Mouse (Mus musculus) lung, embryonic 16.5 days (tissue): Measurements from ENCODE around the gene Mxra8. TPM values are rescaled to one million over a fixed set of nuclear protein-coding genes. Genes with fewer than 3 reads are reported as not detected.

Experiments used
- ATAC-seq: fragments of 200-750 bp; cut with Nextera tagmentation; 2 replicates; pipeline ENCODE4 v1.8.0; 2017; ENCODE audit warnings: low read depth, mild to moderate bottlenecking, moderate library complexity
- H3K27ac ChIP-seq: fragments of 300-500 bp; sonication (generic); 2 replicates; pipeline ENCODE4 v1.5.1; 2014; ENCODE audit warnings: mild to moderate bottlenecking, control low read depth, low read length
- H3K27me3 ChIP-seq: fragments of 300-500 bp; sonication (generic); 2 replicates; pipeline ENCODE4 v1.6.1; 2014; ENCODE audit warnings: low read depth, low read length, mixed read lengths; ENCODE audit not compliant: control insufficient read depth, insufficient read depth
- H3K36me3 ChIP-seq: fragments of 300-500 bp; sonication (generic); 2 replicates; pipeline ENCODE4 v1.6.1; 2014; ENCODE audit warnings: low read length; ENCODE audit not compliant: control insufficient read depth, insufficient read depth
- H3K4me1 ChIP-seq: fragments of 300-500 bp; sonication (generic); replicated peaks from 2 replicates; pipeline ENCODE4 v1.6.1; 2014; ENCODE audit warnings: low read length, mixed read lengths; ENCODE audit not compliant: control insufficient read depth, insufficient read depth
- H3K4me2 ChIP-seq: fragments of 300-500 bp; sonication (generic); 2 replicates; pipeline ENCODE4 v1.6.1; 2014; ENCODE audit warnings: low read depth, low read length, control low read depth
- H3K4me3 ChIP-seq: fragments of 300-500 bp; sonication (generic); 2 replicates; pipeline ENCODE4 v1.5.1; 2014; ENCODE audit warnings: mild to moderate bottlenecking, low read length, control low read depth
- H3K9ac ChIP-seq: fragments of 300-500 bp; sonication (generic); 2 replicates; pipeline ENCODE4 v1.6.1; 2014; ENCODE audit warnings: low read length, control low read depth
- H3K9me3 ChIP-seq: fragments of 300-500 bp; sonication (generic); 2 replicates; pipeline ENCODE4 v1.6.1; 2016; ENCODE audit warnings: low read length; ENCODE audit not compliant: control insufficient read depth
- WGBS: fragments of 180-500 bp; shearing (Covaris S2); extraction: QIAGEN DNeasy Blood & Tissue Kit; methylation state at CpG from one replicate; pipeline ENCODE4 v1.1.7; 2014; 5-methylcytosine and 5-hydroxymethylcytosine counted together
- polyA plus RNA-seq: library from polyadenylated mRNA; unstranded; fragments of >200 nt; fragmentation: Nextera tagmentation; extraction: Ambion mirVana; gene quantifications from 2 replicates; pipeline ENCODE4 v1.2.1, GENCODE M21; 2015

Gene Mxra8
- polyA plus RNA-seq, 1 experiment from 2014 or later = 246 TPM

DNA sequence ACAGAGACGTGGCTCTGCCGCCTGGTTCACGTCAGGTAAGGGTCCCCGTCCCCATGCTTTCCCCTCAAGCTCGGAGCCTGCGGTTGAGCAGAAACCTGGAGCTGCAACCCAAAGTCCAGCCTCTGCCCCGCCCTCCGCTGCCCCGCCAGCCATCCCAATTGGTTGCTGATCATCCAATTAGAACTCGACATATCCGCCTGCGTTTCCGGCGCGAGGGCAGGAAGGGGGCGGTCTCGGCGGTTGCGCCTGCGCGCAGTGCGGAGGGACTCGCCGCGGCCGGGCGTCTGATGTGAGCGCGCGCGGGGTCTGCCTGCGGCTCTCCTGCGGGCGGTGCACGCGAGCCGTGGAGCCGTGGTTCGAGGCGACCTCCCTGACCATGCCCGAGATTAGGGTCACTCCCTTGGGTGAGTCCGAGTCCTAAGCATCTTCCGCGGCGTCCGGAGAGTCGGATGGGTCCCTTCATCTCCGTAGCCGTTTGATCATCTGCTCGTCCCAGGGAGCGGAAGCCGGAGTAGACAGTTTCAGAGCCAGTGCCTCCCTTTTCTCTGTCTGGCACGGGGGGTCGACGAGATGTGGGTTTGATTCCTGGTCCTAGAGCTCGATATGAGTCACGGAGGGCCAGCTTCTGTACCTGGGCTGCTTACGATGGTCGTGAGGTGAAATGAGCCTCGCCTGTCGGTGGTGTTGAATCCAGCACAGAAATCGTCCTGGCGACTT lies 30.0 kb downstream of the Mxra8 start, which contains the start of the genes Cptp and Ints11:
Gene Cptp, minus strand, starts transcription at position 124 of the 717 bp plus-strand sequence.
Gene Ints11, plus strand, starts transcription at position 230 of the 717 bp plus-strand sequence.
- Histone ChIP-seq H3K36me3 (peaks cover 27% of the 10 kb centered on the region), H3K9me3 (no peaks in the 10 kb centered on the region), H3K9ac (peak within 1 kb of the TSS; percentile 84), H3K4me1 (peaks cover 18% of the 10 kb centered on the region), H3K4me3 (peak within 1 kb of the TSS; percentile 80), H3K4me2 (peak within 1 kb of the TSS; percentile 84), H3K27me3 (no peaks in the 10 kb centered on the region), H3K27ac (peak within 1 kb of the TSS; percentile 36)
- ATAC-seq = peak; percentile 98
- WGBS = under 1% methylated on average over 62 of the region's 63 CpGs

DNA sequence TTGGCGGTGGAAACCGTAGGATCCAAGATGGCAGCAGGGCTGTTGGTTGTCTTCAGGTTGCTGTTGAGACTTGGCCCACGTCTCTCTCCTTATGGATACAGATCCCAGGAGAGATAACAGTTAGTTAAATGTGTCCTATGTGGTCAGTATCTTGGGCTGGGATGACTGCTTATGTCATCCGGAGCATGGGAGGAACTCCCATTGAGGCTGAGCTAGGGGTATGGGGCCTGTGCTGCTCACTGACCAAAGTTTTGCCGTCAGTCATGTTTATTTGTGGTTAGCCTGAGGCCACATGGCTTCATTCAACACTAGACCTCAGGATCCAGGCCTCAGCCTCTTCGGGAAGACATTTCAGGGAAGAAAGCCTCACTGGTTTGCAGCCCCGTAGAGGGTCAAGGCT lies 31.9 kb downstream of the Mxra8 start:
- H3K4me2 ChIP-seq = no peak overlapping the region
- no peak overlapping the region for H3K27ac ChIP-seq
- no peak for ATAC-seq
- no peak overlapping the region for H3K4me3 ChIP-seq
- no peaks in the 10 kb centered on the region for H3K27me3 ChIP-seq
- peaks cover 18% of the 10 kb centered on the region for H3K4me1 ChIP-seq
- H3K9me3 ChIP-seq = no peaks in the 10 kb centered on the region
- H3K9ac ChIP-seq = no peak overlapping the region
- peaks cover 29% of the 10 kb centered on the region for H3K36me3 ChIP-seq
- WGBS = 81% methylated on average over 7 of the region's 7 CpGs

DNA sequence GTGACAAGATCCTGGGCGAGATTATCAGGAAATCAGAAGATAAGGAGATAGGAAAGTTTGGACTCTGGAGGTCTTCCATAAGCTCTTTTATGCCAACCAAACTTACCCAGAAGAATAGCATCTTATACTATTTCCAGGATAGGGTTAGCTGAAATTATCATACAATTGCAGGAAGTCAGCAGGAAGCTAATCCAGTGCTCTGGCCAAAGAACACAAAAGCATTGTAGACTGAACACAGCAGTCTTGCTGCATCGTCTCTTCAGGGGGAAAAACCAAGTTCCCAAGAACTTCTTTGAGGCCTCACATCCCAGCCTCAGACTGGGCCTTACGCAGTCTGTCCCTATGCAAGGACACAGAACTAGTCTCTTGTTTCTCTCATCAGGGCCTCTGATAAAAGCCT lies 44.1 kb downstream of the Mxra8 start:
- H3K36me3 ChIP-seq = peaks cover 24% of the 10 kb centered on the region
- 67% methylated on average over 3 of the region's 3 CpGs for WGBS
- ATAC-seq = peak; percentile 43; the same call in 1 of the 2 replicates
- H3K9ac ChIP-seq = no peak overlapping the region
- no peak overlapping the region for H3K4me3 ChIP-seq
- peak overlapping the region; percentile 82 for H3K27ac ChIP-seq
- no peaks in the 10 kb centered on the region for H3K27me3 ChIP-seq
- H3K4me2 ChIP-seq = no peak overlapping the region
- H3K9me3 ChIP-seq = no peaks in the 10 kb centered on the region
- H3K4me1 ChIP-seq = no peaks in the 10 kb centered on the region; the same call in 1 of the 2 replicates

DNA sequence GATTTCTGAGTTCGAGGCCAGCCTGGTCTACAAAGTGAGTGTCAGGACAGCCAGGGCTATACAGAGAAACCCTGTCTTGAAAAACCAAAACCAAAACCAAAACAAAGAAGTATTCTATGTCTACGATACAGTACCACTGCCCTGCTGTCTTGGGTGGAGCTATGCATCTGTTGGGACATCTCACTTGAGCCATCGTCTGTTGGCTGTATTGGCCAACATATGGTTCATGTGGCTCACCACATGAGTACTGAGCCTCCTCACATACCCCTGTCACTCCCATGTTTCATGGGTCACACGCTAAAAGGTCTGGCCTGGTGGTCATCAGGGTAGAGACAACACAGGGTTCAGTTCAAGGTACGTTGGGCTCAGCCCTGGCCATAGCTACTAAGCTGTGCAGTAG lies 46.9 kb downstream of the Mxra8 start:
- Histone ChIP-seq H3K27ac (no peak overlapping the region), H3K36me3 (peaks cover 23% of the 10 kb centered on the region), H3K4me2 (no peak overlapping the region), H3K9me3 (no peaks in the 10 kb centered on the region), H3K9ac (no peak overlapping the region), H3K4me3 (no peak overlapping the region), H3K27me3 (no peaks in the 10 kb centered on the region), H3K4me1 (peaks cover 8% of the 10 kb centered on the region)
- 96% methylated on average over 5 of the region's 5 CpGs for WGBS
- ATAC-seq = no peak

GRCm38 (mm10) chr4:155887674-155888073 lies 48.2 kb downstream of the Mxra8 start:
- ATAC-seq = no peak
- Histone ChIP-seq H3K27me3 (no peaks in the 10 kb centered on the region), H3K36me3 (peaks cover 23% of the 10 kb centered on the region)

DNA sequence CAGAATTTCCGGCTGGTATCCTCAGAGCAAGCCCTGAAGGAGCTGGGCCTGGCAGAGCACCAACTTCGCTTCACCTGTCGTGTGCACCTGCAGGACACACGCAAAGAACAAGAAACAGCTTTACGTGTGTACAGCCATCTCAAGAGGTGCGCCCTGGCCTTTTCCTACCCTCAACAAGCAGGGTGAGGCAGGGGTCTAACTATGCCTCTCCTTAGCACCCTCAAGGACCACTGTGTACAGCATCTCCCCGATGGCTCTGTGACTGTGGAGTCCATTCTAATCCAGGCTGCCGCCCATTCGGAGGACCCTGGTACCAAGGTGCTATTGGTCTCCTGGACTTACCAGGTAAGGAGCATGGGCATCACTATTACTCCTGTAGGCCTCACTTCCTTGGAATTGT lies 48.7 kb downstream of the Mxra8 start:
- H3K27me3 ChIP-seq = no peaks in the 10 kb centered on the region
- peaks cover 23% of the 10 kb centered on the region for H3K36me3 ChIP-seq
- no peak overlapping the region for H3K27ac ChIP-seq
- no peak overlapping the region for H3K9ac ChIP-seq
- no peak overlapping the region for H3K4me3 ChIP-seq
- no peaks in the 10 kb centered on the region for H3K9me3 ChIP-seq
- peaks cover 11% of the 10 kb centered on the region for H3K4me1 ChIP-seq
- no peak for ATAC-seq
- 88% methylated on average over 9 of the region's 9 CpGs for WGBS
- no peak overlapping the region for H3K4me2 ChIP-seq

More at GRCm38 (mm10) chr4:155887674-155888073, 48.2 kb downstream of the Mxra8 start:
- H3K9ac ChIP-seq = no peak overlapping the region
- 88% methylated on average over 10 of the region's 10 CpGs for WGBS
- peaks cover 8% of the 10 kb centered on the region for H3K4me1 ChIP-seq
- H3K9me3 ChIP-seq = no peaks in the 10 kb centered on the region
- H3K4me3 ChIP-seq = no peak overlapping the region
- no peak overlapping the region for H3K4me2 ChIP-seq
- H3K27ac ChIP-seq = no peak overlapping the region

DNA sequence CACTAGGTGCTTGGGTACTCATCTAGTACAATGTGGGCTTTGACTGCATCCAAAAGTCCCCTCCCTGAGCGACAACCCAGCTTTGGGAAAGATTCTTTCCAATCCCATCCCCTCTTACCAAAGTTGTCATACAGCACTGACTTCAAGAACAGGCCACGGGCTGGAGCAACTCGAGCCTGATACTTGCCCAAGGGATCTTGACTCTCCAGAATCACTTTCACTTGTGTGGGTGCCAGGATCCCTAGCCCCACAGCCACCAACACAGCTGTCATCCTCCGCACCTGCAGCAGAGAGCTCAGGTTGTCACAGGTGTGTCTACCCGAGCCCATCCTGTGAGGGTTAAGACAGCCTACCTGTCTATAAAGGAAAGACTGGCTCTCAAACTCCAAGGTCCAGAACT lies 49.8 kb downstream of the Mxra8 start:
- H3K4me2 ChIP-seq = no peak overlapping the region
- no peak overlapping the region for H3K27ac ChIP-seq
- H3K9ac ChIP-seq = no peak overlapping the region
- peaks cover 23% of the 10 kb centered on the region for H3K36me3 ChIP-seq
- no peaks in the 10 kb centered on the region for H3K27me3 ChIP-seq
- no peak for ATAC-seq
- H3K4me3 ChIP-seq = no peak overlapping the region
- peaks cover 23% of the 10 kb centered on the region for H3K4me1 ChIP-seq
- 74% methylated on average over 5 of the region's 5 CpGs for WGBS
- no peaks in the 10 kb centered on the region for H3K9me3 ChIP-seq

DNA sequence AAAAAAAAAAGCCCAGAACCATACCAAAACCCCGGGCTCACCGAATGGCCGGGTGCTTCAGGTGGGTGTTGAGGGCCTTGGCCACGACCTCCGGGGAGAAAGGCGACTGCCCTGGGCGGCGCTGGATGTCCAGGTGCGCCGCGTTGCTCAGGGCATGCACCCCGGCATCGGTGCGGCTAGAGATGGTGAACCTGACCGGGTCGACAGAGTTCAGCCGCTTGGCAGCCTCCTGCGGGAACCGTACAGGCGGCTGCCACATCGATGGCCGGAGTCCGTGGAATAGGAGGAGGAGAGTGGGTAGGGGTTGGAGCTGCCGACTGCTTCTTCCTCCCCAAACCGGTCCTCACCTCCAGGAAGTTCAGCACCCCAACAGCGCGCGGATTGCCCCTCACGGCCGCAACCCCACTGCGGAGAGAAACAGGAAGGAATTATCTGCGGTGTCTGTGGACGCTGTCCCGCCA lies 51.6 kb downstream of the Mxra8 start:
- peak overlapping the region; percentile 91 for H3K4me2 ChIP-seq
- H3K36me3 ChIP-seq = peaks cover 17% of the 10 kb centered on the region; the same call in 1 of the 2 replicates
- 0% methylated on average over 34 of the region's 34 CpGs for WGBS
- H3K27ac ChIP-seq = no peak overlapping the region
- H3K4me1 ChIP-seq = peaks cover 37% of the 10 kb centered on the region
- ATAC-seq = no peak
- no peaks in the 10 kb centered on the region for H3K9me3 ChIP-seq
- H3K4me3 ChIP-seq = peak overlapping the region; percentile 90
- peak overlapping the region; percentile 73 for H3K9ac ChIP-seq
- no peaks in the 10 kb centered on the region for H3K27me3 ChIP-seq

GRCm38 (mm10) chr4:155891551-155892001 lies 52.1 kb downstream of the Mxra8 start, which contains the start of the genes Pusl1 and Acap3:
Gene Pusl1 (minus strand): TSS chr4:155891781.
Gene Acap3 (plus strand): TSS chr4:155891822.
- peak; percentile 91 for ATAC-seq
- under 1% methylated on average over 52 of the region's 52 CpGs for WGBS

More at GRCm38 (mm10) chr4:155891551-155892001, 52.1 kb downstream of the Mxra8 start, which contains the start of the genes Pusl1 and Acap3:
- peak within 1 kb of the TSS; percentile 91 for H3K4me2 ChIP-seq
- H3K9ac ChIP-seq = peak within 1 kb of the TSS; percentile 95
- peaks cover 13% of the 10 kb centered on the region; the same call in 1 of the 2 replicates for H3K36me3 ChIP-seq
- no peaks in the 10 kb centered on the region for H3K9me3 ChIP-seq
- peak within 1 kb of the TSS; percentile 90 for H3K4me3 ChIP-seq
- no peaks in the 10 kb centered on the region for H3K27me3 ChIP-seq
- H3K4me1 ChIP-seq = peaks cover 37% of the 10 kb centered on the region
- H3K27ac ChIP-seq = peak within 1 kb of the TSS; percentile 99
